Mouse (Mus musculus): ENCODE data around the gene Gm49721. TPM values are rescaled to one million over a fixed set of nuclear protein-coding genes. Genes with fewer than 3 reads are reported as not detected.
"Not testable (repeated sequence)": the region's sequence is repeated elsewhere in the genome, so short reads cannot be mapped to it uniquely, and the experiment has no call there.

Gene Gm49721
- 0.18 TPM in 1 of 2 replicates, not detected in the other for polyA plus RNA-seq (2014; fragmentation: Nextera tagmentation; extraction: Ambion mirVana)

GRCm38 (mm10) chr17:6978287-6979248 lies at the start of gene Gm49721:
Gm49721 (plus strand) TSS chr17:6978904.
- under 1% methylated on average over 33 of the region's 68 CpGs for WGBS
- peak within 1 kb of the TSS; percentile 64 for H3K9ac ChIP-seq (ENCODE audit: low read depth, low read length)
- not testable (repeated sequence) for H3K36me3 ChIP-seq (ENCODE audit: control insufficient read depth, insufficient read depth, low read length); H3K9me3 ChIP-seq (ENCODE audit: control insufficient read depth, low read length); H3K4me1 ChIP-seq (replicated peaks; ENCODE audit: control insufficient read depth, insufficient read depth, low read length); H3K27ac ChIP-seq (ENCODE audit: low read depth, low read length); H3K27me3 ChIP-seq (ENCODE audit: control insufficient read depth, insufficient read depth, low read length)
- H3K4me3 ChIP-seq (ENCODE audit: low read depth, low read length) = peak within 1 kb of the TSS; percentile 41
- DNase-seq (ENCODE audit: low spot score) (peak; percentile 46), ATAC-seq (ENCODE audit: low FRiP score) (peak; percentile 99)
- peak within 1 kb of the TSS; percentile 35 for H3K4me2 ChIP-seq (replicated peaks; ENCODE audit: low read depth, low read length)

GRCm38 (mm10) chr17:6931625-6932024 lies 47.1 kb upstream of the Gm49721 start:
- H3K9ac ChIP-seq (ENCODE audit: low read depth, low read length); H3K4me2 ChIP-seq (replicated peaks; ENCODE audit: low read depth, low read length); H3K27ac ChIP-seq (ENCODE audit: low read depth, low read length); ATAC-seq (ENCODE audit: low FRiP score); H3K4me1 ChIP-seq (replicated peaks; ENCODE audit: control insufficient read depth, insufficient read depth, low read length); H3K36me3 ChIP-seq (ENCODE audit: control insufficient read depth, insufficient read depth, low read length); DNase-seq (ENCODE audit: low spot score); H3K9me3 ChIP-seq (ENCODE audit: control insufficient read depth, low read length); H3K27me3 ChIP-seq (ENCODE audit: control insufficient read depth, insufficient read depth, low read length); H3K4me3 ChIP-seq (ENCODE audit: low read depth, low read length): not testable (repeated sequence)
- WGBS = 97% methylated on average over 6 of the region's 7 CpGs

GRCm38 (mm10) chr17:6942560-6942959 lies 36.1 kb upstream of the Gm49721 start:
- not testable (repeated sequence) for H3K9me3 ChIP-seq (ENCODE audit: control insufficient read depth, low read length); H3K4me3 ChIP-seq (ENCODE audit: low read depth, low read length); H3K4me1 ChIP-seq (replicated peaks; ENCODE audit: control insufficient read depth, insufficient read depth, low read length); H3K27ac ChIP-seq (ENCODE audit: low read depth, low read length); DNase-seq (ENCODE audit: low spot score); H3K27me3 ChIP-seq (ENCODE audit: control insufficient read depth, insufficient read depth, low read length); H3K4me2 ChIP-seq (replicated peaks; ENCODE audit: low read depth, low read length); ATAC-seq (ENCODE audit: low FRiP score); H3K36me3 ChIP-seq (ENCODE audit: control insufficient read depth, insufficient read depth, low read length); H3K9ac ChIP-seq (ENCODE audit: low read depth, low read length)
- no CpG with 5 or more reads among the region's 4 CpGs for WGBS

- not testable (repeated sequence) for DNase-seq (ENCODE audit: low spot score); H3K9ac ChIP-seq (ENCODE audit: low read depth, low read length); H3K27me3 ChIP-seq (ENCODE audit: control insufficient read depth, insufficient read depth, low read length); H3K27ac ChIP-seq (ENCODE audit: low read depth, low read length); ATAC-seq (ENCODE audit: low FRiP score); H3K36me3 ChIP-seq (ENCODE audit: control insufficient read depth, insufficient read depth, low read length); H3K9me3 ChIP-seq (ENCODE audit: control insufficient read depth, low read length); H3K4me1 ChIP-seq (replicated peaks; ENCODE audit: control insufficient read depth, insufficient read depth, low read length)
- Histone ChIP-seq H3K4me3 (ENCODE audit: low read depth, low read length) (peak overlapping the region; percentile 50), H3K4me2 (replicated peaks; ENCODE audit: low read depth, low read length) (peak overlapping the region; percentile 58)
- WGBS = no CpG with 5 or more reads among the region's 8 CpGs
Observed at GRCm38 (mm10) chr17:6947637-6947983, 31.1 kb upstream of the Gm49721 start.

- Histone ChIP-seq H3K9ac (ENCODE audit: low read depth, low read length) (peak within 1 kb of the TSS; percentile 47; the same call in 1 of the 2 replicates), H3K4me2 (replicated peaks; ENCODE audit: low read depth, low read length) (peak within 1 kb of the TSS; percentile 58), H3K27ac (ENCODE audit: low read depth, low read length) (peak within 1 kb of the TSS; percentile 36; the same call in 1 of the 2 replicates), H3K4me3 (ENCODE audit: low read depth, low read length) (peak within 1 kb of the TSS; percentile 50)
- H3K27me3 ChIP-seq (ENCODE audit: control insufficient read depth, insufficient read depth, low read length); H3K9me3 ChIP-seq (ENCODE audit: control insufficient read depth, low read length); H3K36me3 ChIP-seq (ENCODE audit: control insufficient read depth, insufficient read depth, low read length); H3K4me1 ChIP-seq (replicated peaks; ENCODE audit: control insufficient read depth, insufficient read depth, low read length): not testable (repeated sequence)
- ATAC-seq (ENCODE audit: low FRiP score) = peak; percentile 97
- peak; percentile 87 for DNase-seq (ENCODE audit: low spot score)
- WGBS = under 1% methylated on average over 68 of the region's 73 CpGs
Observed at GRCm38 (mm10) chr17:6947984-6948768, 30.5 kb upstream of the Gm49721 start, which contains the start of gene Rsph3b. Rsph3b (minus strand) TSS chr17:6948682.

GRCm38 (mm10) chr17:6948769-6949228 lies 29.9 kb upstream of the Gm49721 start:
- peak overlapping the region; percentile 50 for H3K4me3 ChIP-seq (ENCODE audit: low read depth, low read length)
- H3K9me3 ChIP-seq (ENCODE audit: control insufficient read depth, low read length); H3K27me3 ChIP-seq (ENCODE audit: control insufficient read depth, insufficient read depth, low read length); ATAC-seq (ENCODE audit: low FRiP score); H3K36me3 ChIP-seq (ENCODE audit: control insufficient read depth, insufficient read depth, low read length); H3K27ac ChIP-seq (ENCODE audit: low read depth, low read length); H3K4me1 ChIP-seq (replicated peaks; ENCODE audit: control insufficient read depth, insufficient read depth, low read length); DNase-seq (ENCODE audit: low spot score): not testable (repeated sequence)
- 19% methylated on average over 9 of the region's 9 CpGs for WGBS
- peak overlapping the region; percentile 47; the same call in 1 of the 2 replicates for H3K9ac ChIP-seq (ENCODE audit: low read depth, low read length)
- H3K4me2 ChIP-seq (replicated peaks; ENCODE audit: low read depth, low read length) = peak overlapping the region; percentile 58

GRCm38 (mm10) chr17:6958881-6959280 lies 19.8 kb upstream of the Gm49721 start:
- not testable (repeated sequence) for H3K27me3 ChIP-seq (ENCODE audit: control insufficient read depth, insufficient read depth, low read length); ATAC-seq (ENCODE audit: low FRiP score); H3K4me2 ChIP-seq (replicated peaks; ENCODE audit: low read depth, low read length); H3K36me3 ChIP-seq (ENCODE audit: control insufficient read depth, insufficient read depth, low read length); H3K9ac ChIP-seq (ENCODE audit: low read depth, low read length); DNase-seq (ENCODE audit: low spot score); H3K27ac ChIP-seq (ENCODE audit: low read depth, low read length); H3K4me3 ChIP-seq (ENCODE audit: low read depth, low read length); H3K4me1 ChIP-seq (replicated peaks; ENCODE audit: control insufficient read depth, insufficient read depth, low read length); H3K9me3 ChIP-seq (ENCODE audit: control insufficient read depth, low read length)
- WGBS = 92% methylated on average over 5 of the region's 8 CpGs

GRCm38 (mm10) chr17:6959543-6960259 lies 19.0 kb upstream of the Gm49721 start:
- H3K36me3 ChIP-seq (ENCODE audit: control insufficient read depth, insufficient read depth, low read length); H3K27me3 ChIP-seq (ENCODE audit: control insufficient read depth, insufficient read depth, low read length); ATAC-seq (ENCODE audit: low FRiP score); DNase-seq (ENCODE audit: low spot score); H3K9me3 ChIP-seq (ENCODE audit: control insufficient read depth, low read length); H3K9ac ChIP-seq (ENCODE audit: low read depth, low read length); H3K27ac ChIP-seq (ENCODE audit: low read depth, low read length); H3K4me1 ChIP-seq (replicated peaks; ENCODE audit: control insufficient read depth, insufficient read depth, low read length); H3K4me3 ChIP-seq (ENCODE audit: low read depth, low read length): not testable (repeated sequence)
- peak overlapping the region; percentile 25; the same call in 1 of the 2 replicates for H3K4me2 ChIP-seq (replicated peaks; ENCODE audit: low read depth, low read length)
- WGBS = 83% methylated on average over 3 of the region's 6 CpGs

All from hindbrain, embryonic 11.5 days (tissue).